Mouse (Mus musculus) heart, postnatal 0 days (tissue): Measurements from ENCODE around the gene Spdye4b. TPM values are rescaled to one million over a fixed set of nuclear protein-coding genes. Genes with fewer than 3 reads are reported as not detected.

ENCODE experiments used
- ATAC-seq: fragments of 200-750 bp; cut with Nextera tagmentation; 2 replicates; pipeline ENCODE4 v1.8.0; 2017; ENCODE audit warnings: low read depth, moderate number of reproducible peaks, moderate library complexity; ENCODE audit not compliant: insufficient read depth
- DNase-seq: peaks from one replicate; pipeline ENCODE4 v3.0.0-alpha.2; 2016; ENCODE audit warnings: low spot score
- H3K27ac ChIP-seq: fragments of 300-500 bp; sonication (generic); 2 replicates; pipeline ENCODE4 v1.5.1; 2014; ENCODE audit warnings: low read depth, mild to moderate bottlenecking
- H3K27me3 ChIP-seq: fragments of 300-500 bp; sonication (generic); 2 replicates; pipeline ENCODE4 v1.6.1; 2014; ENCODE audit warnings: low read length, mixed read lengths; ENCODE audit not compliant: control insufficient read depth, insufficient read depth
- H3K36me3 ChIP-seq: fragments of 300-500 bp; sonication (generic); replicated peaks from 2 replicates; pipeline ENCODE4 v1.6.1; 2014; ENCODE audit warnings: low read length, mixed read lengths; ENCODE audit not compliant: control insufficient read depth, insufficient read depth
- H3K4me1 ChIP-seq: fragments of 300-500 bp; sonication (generic); 2 replicates; pipeline ENCODE4 v1.6.1; 2014; ENCODE audit warnings: antibody characterized with exemption; ENCODE audit not compliant: control insufficient read depth, insufficient read depth
- H3K4me2 ChIP-seq: fragments of 300-500 bp; sonication (generic); 2 replicates; pipeline ENCODE4 v1.6.1; 2014; ENCODE audit warnings: low read depth, mild to moderate bottlenecking, low read length, moderate library complexity
- H3K4me3 ChIP-seq: fragments of 300-500 bp; sonication (generic); 2 replicates; pipeline ENCODE4 v1.5.1; 2014; ENCODE audit warnings: low read depth, low read length
- H3K9ac ChIP-seq: fragments of 300-500 bp; sonication (generic); replicated peaks from 2 replicates; pipeline ENCODE4 v1.6.1; 2014; ENCODE audit warnings: low read depth, low read length, mixed read lengths
- H3K9me3 ChIP-seq: fragments of 300-500 bp; sonication (generic); replicated peaks from 2 replicates; pipeline ENCODE4 v1.6.1; 2016; ENCODE audit warnings: low read length; ENCODE audit not compliant: control insufficient read depth
- CTCF ChIP-seq: IDR thresholded peaks from 2 replicates; pipeline ENCODE4 v1.5.1; 2016; ENCODE audit warnings: antibody characterized with exemption, control low read depth, low read depth
- EP300 ChIP-seq: IDR thresholded peaks from 2 replicates; pipeline ENCODE4 v1.6.1; 2016; ENCODE audit warnings: antibody characterized with exemption, low read depth
- WGBS: fragments of 180-500 bp; shearing (Covaris S2); extraction: QIAGEN DNeasy Blood & Tissue Kit; methylation state at CpG from one replicate; pipeline ENCODE4 v1.1.7; 2014; 5-methylcytosine and 5-hydroxymethylcytosine counted together
- microRNA-seq: library from miRNA; unstranded; fragments of <30 nt; microRNA quantifications from one replicate; pipeline ENCODE4, GENCODE M21; 2016
- polyA plus RNA-seq: library from polyadenylated mRNA; unstranded; fragments of >200 nt; fragmentation: Nextera tagmentation; extraction: Ambion mirVana; gene quantifications from 2 replicates; pipeline ENCODE4 v1.2.1, GENCODE M21; 2015
- total RNA-seq: library from RNA; depleted of rRNA; stranded (reverse); fragments of >200 nt; gene quantifications from 2 replicates; pipeline ENCODE4 v1.2.3, GENCODE M21; 2014; ENCODE audit warnings: low replicate concordance; rRNA removed

Gene Spdye4b
- total and polyA plus RNA-seq, 2 experiments from 2014 or later = not detected

DNA sequence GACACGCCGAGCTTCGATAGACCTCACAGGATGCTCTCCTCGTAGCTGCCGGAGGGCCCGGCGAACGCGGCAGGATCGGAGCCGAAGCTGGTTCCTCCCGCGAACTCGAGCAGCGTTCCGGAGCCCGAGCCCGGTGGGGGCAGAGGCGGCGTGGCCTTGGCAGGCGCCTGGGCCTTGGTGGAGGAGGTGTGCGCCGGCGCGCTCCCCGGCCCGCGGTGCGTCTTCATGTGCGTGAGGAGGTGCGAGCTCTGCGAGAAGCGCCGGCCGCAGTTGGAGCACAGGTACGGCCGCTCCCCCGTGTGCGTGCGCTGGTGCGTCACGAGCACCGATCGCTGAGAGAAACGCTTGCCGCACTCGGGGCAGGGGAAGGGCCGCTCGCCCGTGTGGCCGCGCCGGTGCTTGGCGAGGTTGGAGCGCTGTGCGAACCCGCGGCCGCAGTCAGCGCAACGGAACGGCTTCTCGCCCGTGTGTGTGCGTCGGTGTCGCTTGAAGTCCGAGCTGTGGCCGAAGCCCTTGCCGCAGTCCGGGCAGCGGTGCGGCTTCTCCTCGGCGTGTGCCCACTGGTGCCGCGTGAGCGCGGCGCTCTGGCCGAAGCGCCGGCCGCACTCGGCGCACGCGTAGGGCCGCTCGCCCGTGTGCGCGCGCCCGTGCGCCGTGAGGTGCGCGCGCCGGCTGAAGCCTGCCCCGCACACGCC lies 72.5 kb downstream of the Spdye4b start:
- 0 out of 2 replicates have a peak, but pooled peaks cover 8% of the 10 kb centered on the region for H3K4me1 ChIP-seq
- no peak for DNase-seq
- peaks cover 32% of the 10 kb centered on the region for H3K36me3 ChIP-seq
- H3K9me3 ChIP-seq = no peaks in the 10 kb centered on the region
- TF ChIP-seq EP300 (no peak), CTCF (no peak)
- H3K9ac ChIP-seq = no peak overlapping the region
- ATAC-seq = no peak; the same call in 1 of the 2 replicates
- no peak overlapping the region for H3K27ac ChIP-seq
- peak overlapping the region; percentile 79 for H3K4me2 ChIP-seq
- WGBS = 16% methylated on average over 89 of the region's 103 CpGs
- H3K4me3 ChIP-seq = peak overlapping the region; percentile 51
- H3K27me3 ChIP-seq = peaks cover 56% of the 10 kb centered on the region

DNA sequence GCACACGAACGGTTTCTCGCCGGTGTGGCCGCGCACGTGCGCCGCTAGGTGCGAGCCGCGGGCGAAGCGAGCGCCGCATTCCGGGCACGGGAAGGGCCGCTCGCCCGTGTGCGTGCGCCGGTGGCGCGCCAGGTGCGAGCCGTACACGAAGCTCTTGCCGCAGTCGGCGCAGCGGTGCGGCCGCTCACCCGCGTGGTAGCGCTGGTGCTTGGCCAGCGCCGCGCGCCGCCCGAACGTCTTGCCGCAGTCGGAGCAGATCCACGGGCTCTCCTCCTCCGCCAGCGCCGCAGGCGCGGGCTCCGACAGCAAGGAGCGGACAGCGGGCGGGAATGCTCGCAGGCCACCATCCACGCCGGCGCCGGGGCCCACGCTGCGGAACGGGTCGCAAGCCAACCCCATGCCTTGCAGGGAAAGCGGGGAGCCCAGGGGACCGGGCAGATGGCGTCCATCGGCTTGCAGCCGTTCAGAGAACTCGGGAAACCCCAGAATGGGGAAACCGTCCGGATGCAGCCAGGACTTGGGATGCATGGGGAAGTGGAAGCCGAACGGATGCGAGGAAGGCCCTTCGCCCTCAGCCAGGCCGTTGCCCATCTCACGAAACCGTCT lies 73.2 kb downstream of the Spdye4b start:
- no peak for ATAC-seq
- WGBS = 10% methylated on average over 78 of the region's 81 CpGs

More for the DNA sequence above, 73.2 kb downstream of the Spdye4b start:
- Histone ChIP-seq H3K9me3 (no peaks in the 10 kb centered on the region), H3K4me2 (peak overlapping the region; percentile 79), H3K4me3 (peak overlapping the region; percentile 51), H3K4me1 (0 out of 2 replicates have a peak, but pooled peaks cover 8% of the 10 kb centered on the region), H3K27ac (no peak overlapping the region), H3K36me3 (peaks cover 25% of the 10 kb centered on the region), H3K9ac (no peak overlapping the region), H3K27me3 (peaks cover 56% of the 10 kb centered on the region)
- TF ChIP-seq EP300 (no peak), CTCF (no peak)
- no peak for DNase-seq

Small RNAs within 50 kb of the gene (microRNA-seq; reads per million reads assigned to microRNA genes)
- not detected for gene Gm44405

Other genes starting within 250 kb of the Spdye4b start
- 101 and 104 TPM in 2 replicates for gene Fscn1, start 220.7 kb upstream of the Spdye4b start, total RNA-seq
- gene Fscn1, start 220.7 kb upstream of the Spdye4b start, polyA plus RNA-seq = 77.9 and 78.7 TPM in 2 replicates
- gene Rnf216, start 68.0 kb upstream of the Spdye4b start, total RNA-seq = 23.3 and 25.2 TPM in 2 replicates
- 17.1 and 17.7 TPM in 2 replicates for gene Rnf216, start 68.0 kb upstream of the Spdye4b start, polyA plus RNA-seq
- not detected in 2 replicates for gene Olfr718-ps1, start 33.4 kb upstream of the Spdye4b start, total RNA-seq
- gene Olfr718-ps1, start 33.4 kb upstream of the Spdye4b start, polyA plus RNA-seq = 0.03 TPM in 1 of 2 replicates, not detected in the other
- 2.5 and 4.2 TPM in 2 replicates for gene Rbak, start 242 bp upstream of the Spdye4b start, total RNA-seq
- gene Rbak, start 242 bp upstream of the Spdye4b start, polyA plus RNA-seq = 4.2 and 5.2 TPM in 2 replicates
- not detected in 2 replicates for gene Spdye4a, start 45.9 kb downstream of the Spdye4b start, total RNA-seq
- gene Spdye4a, start 45.9 kb downstream of the Spdye4b start, polyA plus RNA-seq = not detected in 2 replicates
- gene Zfp12, start 54.1 kb downstream of the Spdye4b start, total RNA-seq = 7.8 and 12.1 TPM in 2 replicates
- 3.6 and 4.0 TPM in 2 replicates for gene Zfp12, start 54.1 kb downstream of the Spdye4b start, polyA plus RNA-seq
- gene Zfp316, start 89.0 kb downstream of the Spdye4b start, total RNA-seq = 7.0 and 8.2 TPM in 2 replicates
- 1.2 and 1.3 TPM in 2 replicates for gene Zfp316, start 89.0 kb downstream of the Spdye4b start, polyA plus RNA-seq
- gene Zfp853, start 112.6 kb downstream of the Spdye4b start, total RNA-seq = 3.3 TPM in 1 of 2 replicates, not detected in the other
- 0.04 TPM in 1 of 2 replicates, not detected in the other for gene Zfp853, start 112.6 kb downstream of the Spdye4b start, polyA plus RNA-seq
- gene E130309D02Rik, start 134.3 kb downstream of the Spdye4b start, total RNA-seq = 34.3 and 45.3 TPM in 2 replicates
- gene E130309D02Rik, start 134.3 kb downstream of the Spdye4b start, polyA plus RNA-seq = 15.4 and 15.8 TPM in 2 replicates
- 56.0 and 104 TPM in 2 replicates for gene Zdhhc4, start 148.2 kb downstream of the Spdye4b start, total RNA-seq
- 58.5 and 63.3 TPM in 2 replicates for gene Zdhhc4, start 148.2 kb downstream of the Spdye4b start, polyA plus RNA-seq
- not detected in 2 replicates for gene Grid2ip, start 176.3 kb downstream of the Spdye4b start, total RNA-seq
- gene Grid2ip, start 176.3 kb downstream of the Spdye4b start, polyA plus RNA-seq = not detected in 2 replicates
- gene Kdelr2, start 222.8 kb downstream of the Spdye4b start, total RNA-seq = 126 and 128 TPM in 2 replicates
- gene Kdelr2, start 222.8 kb downstream of the Spdye4b start, polyA plus RNA-seq = 154 and 170 TPM in 2 replicates